Mouse (Mus musculus) ES-E14 (cell line): ENCODE results near the gene Hibadh. TPM values are rescaled to one million over a fixed set of nuclear protein-coding genes. Genes with fewer than 3 reads are reported as not detected.

Experiments
- DNase-seq: peaks from one replicate; pipeline ENCODE4 v3.0.0-alpha.2; 2013; ENCODE audit warnings: low read depth, low spot score
- H3K27ac ChIP-seq: 2 replicates; pipeline ENCODE4 v1.5.1; 2012; ENCODE audit warnings: low read depth, mild to moderate bottlenecking, low read length, moderate library complexity, mixed read lengths; ENCODE audit not compliant: poor library complexity, insufficient read depth, severe bottlenecking
- H3K36me3 ChIP-seq: 2 replicates; pipeline ENCODE4 v1.6.1; 2012; ENCODE audit warnings: mild to moderate bottlenecking, low read length, moderate library complexity, mixed read lengths; ENCODE audit not compliant: control insufficient read depth, poor library complexity, insufficient read depth, severe bottlenecking
- H3K4me1 ChIP-seq, 2 experiments: fragments of 150-350 bp in 1 of 2; sonication (generic) in 1 of 2; 2 replicates each; pipeline ENCODE4 v1.6.1; 2012; ENCODE audit warnings: low read length in 2 of 2, mild to moderate bottlenecking in 1 of 2, mixed read lengths in 1 of 2; ENCODE audit not compliant: control insufficient read depth in 2 of 2, insufficient read depth in 2 of 2, poor library complexity in 1 of 2
- H3K4me3 ChIP-seq, 2 experiments: fragments of 150-350 bp in 1 of 2; sonication (generic) in 1 of 2; 2 replicates each; pipeline ENCODE4 v1.5.1; 2012; ENCODE audit warnings: low read length in 2 of 2, low read depth in 1 of 2, mild to moderate bottlenecking in 1 of 2, mixed read lengths in 1 of 2; ENCODE audit not compliant: insufficient read depth in 1 of 2, poor library complexity in 1 of 2, severe bottlenecking in 1 of 2
- H3K9ac ChIP-seq: 2 replicates; pipeline ENCODE4 v1.6.1; 2012; ENCODE audit warnings: low read depth, mild to moderate bottlenecking, low read length, mixed read lengths; ENCODE audit not compliant: poor library complexity, insufficient read depth, severe bottlenecking
- H3K9me3 ChIP-seq: fragments of 150-350 bp; sonication (generic); 2 replicates; pipeline ENCODE4 v1.6.1; 2012; ENCODE audit warnings: low read depth, mild to moderate bottlenecking, low read length; ENCODE audit not compliant: control insufficient read depth, insufficient read depth
- CHD2 ChIP-seq: IDR thresholded peaks from 2 replicates; pipeline ENCODE4 v1.6.1; 2014; ENCODE audit warnings: mild to moderate bottlenecking, low read depth, low read length, inconsistent platforms
- HCFC1 ChIP-seq: IDR thresholded peaks from 2 replicates; pipeline ENCODE4 v1.6.1; 2012; ENCODE audit warnings: low read length, inconsistent platforms, borderline replicate concordance; ENCODE audit not compliant: insufficient read depth
- MAFK ChIP-seq: IDR thresholded peaks from 2 replicates; pipeline ENCODE4 v1.6.1; 2014; ENCODE audit warnings: mild to moderate bottlenecking, low read depth, low read length, inconsistent platforms; ENCODE audit not compliant: insufficient read depth
- ZC3H11A ChIP-seq: IDR thresholded peaks from 2 replicates; pipeline ENCODE4 v1.6.1; 2012; ENCODE audit warnings: low read depth, mild to moderate bottlenecking, inconsistent platforms, low read length, borderline replicate concordance
- ZNF384 ChIP-seq: IDR thresholded peaks from 2 replicates; pipeline ENCODE4 v1.6.1; 2012; ENCODE audit warnings: low read depth, low read length, inconsistent platforms
- in situ Hi-C, 2 experiments: fragments of 600-800 bp; cut with MboI; formaldehyde crosslinking; loops; one replicate each; pipeline ENCODE4 v1.15.1; 2025; ENCODE audit warnings: low sequenced_read_pairs in 2 of 2, inconsistent platforms in 1 of 2; ENCODE audit not compliant: unreplicated experiment in 2 of 2
- total RNA-seq: library from RNA; depleted of rRNA; stranded (reverse); fragments of 300-350 nt; gene quantifications from 2 replicates; pipeline ENCODE4 v1.2.3, GENCODE M21; 2012

Hibadh gene
- total RNA-seq, 1 experiment, result 27.2 TPM

GRCm38 (mm10) chr6:52663021-52663420 lies 22.8 kb upstream of the Hibadh start:
- Histone ChIP-seq H3K4me1 (no peaks in the 10 kb centered on the region), H3K27ac (no peak overlapping the region), H3K36me3 (no peaks in the 10 kb centered on the region), H3K9me3 (no peaks in the 10 kb centered on the region), H3K9ac (no peak overlapping the region), H3K4me3 (no peak overlapping the region)
- TF ChIP-seq ZNF384, result no peak
- TF ChIP-seq HCFC1, result no peak
- no peak for TF ChIP-seq ZC3H11A
- TF ChIP-seq CHD2, result no peak
- TF ChIP-seq MAFK, result no peak
- no peak for DNase-seq
- in situ Hi-C loops, result no loop called here

- TF ChIP-seq ZNF384 (no peak), CHD2 (no peak), ZC3H11A (no peak), HCFC1 (no peak), MAFK (no peak)
- Histone ChIP-seq H3K36me3 (no peaks in the 10 kb centered on the region), H3K9me3 (no peaks in the 10 kb centered on the region), H3K9ac (no peak overlapping the region), H3K4me1 (no peaks in the 10 kb centered on the region), H3K27ac (no peak overlapping the region), H3K4me3 (no peak overlapping the region)
- in situ Hi-C loops, result no loop called here
- DNase-seq, result no peak
Measured at GRCm38 (mm10) chr6:52655266-52655665, 15.1 kb upstream of the Hibadh start.

- Histone ChIP-seq H3K27ac (no peak overlapping the region), H3K4me1 (no peaks in the 10 kb centered on the region), H3K4me3 (no peak overlapping the region), H3K36me3 (no peaks in the 10 kb centered on the region), H3K9ac (no peak overlapping the region), H3K9me3 (no peaks in the 10 kb centered on the region)
- DNase-seq, result no peak
- in situ Hi-C loops, result no loop called here
- TF ChIP-seq ZNF384, result no peak
- no peak for TF ChIP-seq ZC3H11A
- no peak for TF ChIP-seq CHD2
- TF ChIP-seq MAFK, result no peak
- no peak for TF ChIP-seq HCFC1
Measured at GRCm38 (mm10) chr6:52648806-52649205, 8.6 kb upstream of the Hibadh start.

GRCm38 (mm10) chr6:52648031-52648430 lies 7.8 kb upstream of the Hibadh start:
- H3K36me3 ChIP-seq, result no peaks in the 10 kb centered on the region
- no peak overlapping the region for H3K9ac ChIP-seq
- H3K4me3 ChIP-seq, result no peak overlapping the region
- no peak for TF ChIP-seq MAFK
- no peaks in the 10 kb centered on the region for H3K4me1 ChIP-seq
- in situ Hi-C loops, result no loop called here
- H3K27ac ChIP-seq, result no peak overlapping the region
- no peaks in the 10 kb centered on the region for H3K9me3 ChIP-seq
- no peak for DNase-seq

GRCm38 (mm10) chr6:52645926-52646325 lies 5.7 kb upstream of the Hibadh start:
- Histone ChIP-seq H3K9ac (no peak overlapping the region), H3K4me1 (peaks cover 0 to 2% of the 10 kb centered on the region in 2 experiments; a peak in 1 of 4 replicates), H3K36me3 (no peaks in the 10 kb centered on the region), H3K4me3 (no peak overlapping the region), H3K27ac (no peak overlapping the region), H3K9me3 (no peaks in the 10 kb centered on the region)
- no peak for TF ChIP-seq HCFC1
- no peak for TF ChIP-seq MAFK
- no peak for TF ChIP-seq ZNF384
- no peak for TF ChIP-seq CHD2
- TF ChIP-seq ZC3H11A, result no peak
- in situ Hi-C loops, result no loop called here
- no peak for DNase-seq
